In the genomic region with DNA sequence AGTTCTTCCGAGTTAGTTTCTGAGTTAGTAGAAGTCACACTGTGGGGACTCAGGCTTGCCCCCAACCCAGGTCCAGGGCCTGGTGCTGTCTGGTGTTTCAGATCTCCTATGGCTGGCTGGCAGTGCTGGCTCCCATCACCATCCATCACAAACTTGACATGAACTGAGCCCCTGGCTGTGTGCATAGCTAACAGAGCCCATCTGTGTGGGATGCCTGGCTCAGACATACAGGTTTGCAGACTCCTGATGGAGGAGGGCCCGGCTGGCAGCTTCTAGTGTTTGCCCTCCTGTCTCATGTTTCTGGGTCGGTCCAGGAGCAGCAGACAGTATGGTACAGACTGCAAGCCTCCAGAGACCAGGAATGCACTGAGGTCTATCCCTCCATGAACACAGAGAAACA, we compare ENCODE assay signal across 9 mouse cellular contexts.
DNase-seq lines count a peak whose midpoint lies in the region; ATAC-seq and TF ChIP-seq lines count a peak whose summit lies in the region.
"Had no signal": no experiment of that assay in that cellular context is flagged by ENCODE, and none has a peak within 500 bp of the region (broad histone marks: within the 10 kb centered on the region; RNA-seq: fewer than 3 reads in every experiment).

No protein-coding gene starts in this region.

- no peak for TF ChIP-seq EP300 in heart, adult 2 months (IDR thresholded peaks at IDR 0.05; ENCODE audit: insufficient read depth, low read depth, low read length)

- H3K27ac ChIP-seq in heart, embryonic 16.5 days (ENCODE audit: low read length): peak overlapping the region; percentile 40; the same call in 1 of the 2 replicates
- H3K27ac ChIP-seq in heart, adult 2 months: no peak overlapping the region
- peak overlapping the region; percentile 60; the same call in 1 of the 2 replicates for H3K27ac ChIP-seq in neural tube, embryonic 11.5 days (ENCODE audit: low read depth, low read length)
- H3K27ac ChIP-seq in neural tube, embryonic 15.5 days (replicated peaks): no peak overlapping the region; the same call in 1 of the 2 replicates
- peak overlapping the region; percentile 54 for H3K27ac ChIP-seq in intestine, embryonic 15.5 days
- H3K27ac ChIP-seq: forebrain, embryonic 13.5 days; left cerebral cortex, adult 2 months had no signal

- H3K79me2 ChIP-seq in heart, adult 2 months (replicated peaks; ENCODE audit: control insufficient read depth, insufficient read depth, low read length): no peaks in the 10 kb centered on the region

- TF ChIP-seq POLR2A in heart, adult 2 months (IDR thresholded peaks at IDR 0.05; ENCODE audit: insufficient read depth, low read depth, low read length): no peak

- H3K9ac ChIP-seq in heart, embryonic 16.5 days (ENCODE audit: low read length): no peak overlapping the region
- H3K9ac ChIP-seq in heart, adult 2 months (ENCODE audit: low read depth, low read length): no peak overlapping the region
- H3K9ac ChIP-seq in neural tube, embryonic 11.5 days (ENCODE audit: low read length): no peak overlapping the region
- H3K9ac ChIP-seq in neural tube, embryonic 15.5 days (replicated peaks): no peak overlapping the region
- H3K9ac ChIP-seq in intestine, embryonic 15.5 days: no peak overlapping the region
- H3K9ac ChIP-seq: forebrain, embryonic 13.5 days had no signal

- no peaks in the 10 kb centered on the region for H3K36me3 ChIP-seq in heart, embryonic 16.5 days (ENCODE audit: control insufficient read depth, insufficient read depth)
- H3K36me3 ChIP-seq in heart, adult 2 months (ENCODE audit: control insufficient read depth, insufficient read depth, low read length): no peaks in the 10 kb centered on the region
- no peaks in the 10 kb centered on the region for H3K36me3 ChIP-seq in neural tube, embryonic 11.5 days (ENCODE audit: control insufficient read depth, insufficient read depth, low read length)
- H3K36me3 ChIP-seq in neural tube, embryonic 15.5 days: no peaks in the 10 kb centered on the region
- no peaks in the 10 kb centered on the region for H3K36me3 ChIP-seq in intestine, embryonic 15.5 days

- H3K4me2 ChIP-seq in heart, embryonic 16.5 days (ENCODE audit: low read depth, low read length): no peak overlapping the region
- no peak overlapping the region for H3K4me2 ChIP-seq in neural tube, embryonic 11.5 days (ENCODE audit: low read depth)
- no peak overlapping the region for H3K4me2 ChIP-seq in neural tube, embryonic 15.5 days
- no peak overlapping the region for H3K4me2 ChIP-seq in intestine, embryonic 15.5 days (replicated peaks)
- H3K4me2 ChIP-seq: forebrain, embryonic 13.5 days had no signal

- no peak for TF ChIP-seq CTCF in heart, adult 2 months (IDR thresholded peaks at IDR 0.05)

- WGBS in heart, embryonic 16.5 days: 51% methylated on average over 3 of the region's 3 CpGs
- 77% methylated on average over 3 of the region's 3 CpGs for WGBS in heart, adult 2 months
- 49% methylated on average over 3 of the region's 3 CpGs for WGBS in neural tube, embryonic 11.5 days
- WGBS in neural tube, embryonic 15.5 days: 26% methylated on average over 3 of the region's 3 CpGs
- 41% methylated on average over 3 of the region's 3 CpGs for WGBS in intestine, embryonic 15.5 days

- H3K27me3 ChIP-seq in heart, embryonic 16.5 days (ENCODE audit: control insufficient read depth, insufficient read depth, low read length): no peaks in the 10 kb centered on the region
- H3K27me3 ChIP-seq in heart, adult 2 months (ENCODE audit: control insufficient read depth, insufficient read depth, low read length): no peaks in the 10 kb centered on the region
- H3K27me3 ChIP-seq in neural tube, embryonic 11.5 days (ENCODE audit: control insufficient read depth, insufficient read depth, low read length): no peaks in the 10 kb centered on the region; the same call in 1 of the 2 replicates
- H3K27me3 ChIP-seq in neural tube, embryonic 15.5 days (replicated peaks): 0 out of 2 replicates have a peak, but pooled peaks cover 3% of the 10 kb centered on the region
- H3K27me3 ChIP-seq in intestine, embryonic 15.5 days (replicated peaks): no peaks in the 10 kb centered on the region

- intact Hi-C loops in heart, adult 2 months (cut with DNase I): loop anchor here (5.0 kb wide), 1 partner anchor 222 kb away; no protein-coding TSS in a partner anchor

- no peak overlapping the region for H3K4me3 ChIP-seq in heart, embryonic 16.5 days (ENCODE audit: low read length)
- no peak overlapping the region for H3K4me3 ChIP-seq in heart, adult 2 months
- H3K4me3 ChIP-seq in neural tube, embryonic 11.5 days (ENCODE audit: low read depth, low read length): no peak overlapping the region
- no peak overlapping the region for H3K4me3 ChIP-seq in neural tube, embryonic 15.5 days (replicated peaks)
- H3K4me3 ChIP-seq in intestine, embryonic 15.5 days (replicated peaks): no peak overlapping the region
- H3K4me3 ChIP-seq: forebrain, embryonic 13.5 days; left cerebral cortex, adult 2 months had no signal

- ATAC-seq in heart, embryonic 16.5 days (replicated peaks; ENCODE audit: extremely low read depth, insufficient read depth, low FRiP score): no peak
- ATAC-seq in neural tube, embryonic 11.5 days (ENCODE audit: insufficient read depth, low FRiP score, low TSS enrichment): peak; percentile 61; the same call in 1 of the 2 replicates
- no peak for ATAC-seq in neural tube, embryonic 15.5 days (ENCODE audit: low FRiP score)
- ATAC-seq in intestine, embryonic 15.5 days: peak; percentile 15; the same call in 1 of the 2 replicates
- ATAC-seq: forebrain, embryonic 13.5 days had no signal

- no peaks in the 10 kb centered on the region for H3K9me3 ChIP-seq in heart, embryonic 16.5 days (replicated peaks; ENCODE audit: control insufficient read depth, low read length)
- H3K9me3 ChIP-seq in neural tube, embryonic 11.5 days (ENCODE audit: control insufficient read depth, low read length): no peaks in the 10 kb centered on the region
- no peaks in the 10 kb centered on the region for H3K9me3 ChIP-seq in neural tube, embryonic 15.5 days (replicated peaks)
- no peaks in the 10 kb centered on the region for H3K9me3 ChIP-seq in intestine, embryonic 15.5 days
- H3K9me3 ChIP-seq: forebrain, embryonic 13.5 days had no signal

- H3K4me1 ChIP-seq in heart, embryonic 16.5 days (ENCODE audit: control insufficient read depth, insufficient read depth, low read length): peaks cover 16% of the 10 kb centered on the region
- no peaks in the 10 kb centered on the region for H3K4me1 ChIP-seq in heart, adult 2 months (ENCODE audit: control insufficient read depth, insufficient read depth, low read length)
- H3K4me1 ChIP-seq in neural tube, embryonic 11.5 days (ENCODE audit: control insufficient read depth, insufficient read depth, low read length): peaks cover 28% of the 10 kb centered on the region
- H3K4me1 ChIP-seq in neural tube, embryonic 15.5 days: peaks cover 47% of the 10 kb centered on the region
- peaks cover 22% of the 10 kb centered on the region for H3K4me1 ChIP-seq in intestine, embryonic 15.5 days (replicated peaks)

- DNase-seq in heart, adult 2 months: no peak
- DNase-seq in neural tube, embryonic 11.5 days (ENCODE audit: low spot score): peak; percentile 48
- no peak for DNase-seq in ovary, postnatal 36 days (ENCODE audit: low spot score)
- no peak for DNase-seq in retina, embryonic 14.5 days (ENCODE audit: low spot score)

Comparison
In these comparisons a context has a peak if more than half of its experiments do, and no peak if none do; other contexts are left out.
1. ATAC-seq: peak in neural tube, embryonic 11.5 days (single experiment) and intestine, embryonic 15.5 days (single experiment); none in heart, embryonic 16.5 days (single experiment) and neural tube, embryonic 15.5 days (single experiment).
2. H3K27ac ChIP-seq: peak in heart, embryonic 16.5 days (single experiment), neural tube, embryonic 11.5 days (single experiment) and intestine, embryonic 15.5 days (single experiment); none in heart, adult 2 months (single experiment) and neural tube, embryonic 15.5 days (single experiment).